Mouse (Mus musculus) stomach, embryonic 14.5 days (tissue): Measurements from ENCODE around the gene Gdap1l1. TPM values are rescaled to one million over a fixed set of nuclear protein-coding genes. Genes with fewer than 3 reads are reported as not detected.

Source experiments
- ATAC-seq: fragments of 200-750 bp; cut with Nextera tagmentation; 2 replicates; pipeline ENCODE4 v1.8.0; 2017; ENCODE audit warnings: low read depth, moderate TSS enrichment; ENCODE audit not compliant: insufficient number of reproducible peaks, insufficient read depth, low FRiP score
- H3K27ac ChIP-seq: fragments of 300-500 bp; sonication (generic); 2 replicates; pipeline ENCODE4 v1.5.1; 2014; ENCODE audit warnings: mild to moderate bottlenecking, low read length, moderate library complexity, mixed read lengths
- H3K27me3 ChIP-seq: fragments of 300-500 bp; sonication (generic); 2 replicates; pipeline ENCODE4 v1.6.1; 2014; ENCODE audit warnings: low read length, control low read depth, mixed read lengths; ENCODE audit not compliant: control insufficient read depth, insufficient read depth
- H3K36me3 ChIP-seq: fragments of 300-500 bp; sonication (generic); 2 replicates; pipeline ENCODE4 v1.6.1; 2014; ENCODE audit warnings: mild to moderate bottlenecking, control low read depth, low read length, moderate library complexity, mixed read lengths; ENCODE audit not compliant: control insufficient read depth, insufficient read depth
- H3K4me1 ChIP-seq: fragments of 300-500 bp; sonication (generic); 2 replicates; pipeline ENCODE4 v1.6.1; 2014; ENCODE audit warnings: low read length, control low read depth, mixed read lengths; ENCODE audit not compliant: control insufficient read depth, insufficient read depth
- H3K4me2 ChIP-seq: fragments of 300-500 bp; sonication (generic); replicated peaks from 2 replicates; pipeline ENCODE4 v1.6.1; 2014; ENCODE audit warnings: low read depth, low read length, control low read depth
- H3K4me3 ChIP-seq: fragments of 300-500 bp; sonication (generic); 2 replicates; pipeline ENCODE4 v1.5.1; 2014; ENCODE audit warnings: low read depth, low read length, control low read depth
- H3K9ac ChIP-seq: fragments of 300-500 bp; sonication (generic); replicated peaks from 2 replicates; pipeline ENCODE4 v1.6.1; 2014; ENCODE audit warnings: low read depth, mild to moderate bottlenecking, control low read depth, low read length, moderate library complexity, mixed read lengths
- H3K9me3 ChIP-seq: fragments of 300-500 bp; sonication (generic); 2 replicates; pipeline ENCODE4 v1.6.1; 2016; ENCODE audit warnings: low read depth, low read length, control low read depth; ENCODE audit not compliant: control insufficient read depth
- WGBS: fragments of 180-500 bp; shearing (Covaris S2); extraction: QIAGEN DNeasy Blood & Tissue Kit; methylation state at CpG from one replicate; pipeline ENCODE4 v1.1.7; 2014; 5-methylcytosine and 5-hydroxymethylcytosine counted together
- polyA plus RNA-seq: library from polyadenylated mRNA; unstranded; fragments of >200 nt; fragmentation: Nextera tagmentation; extraction: Ambion mirVana; gene quantifications from 2 replicates; pipeline ENCODE4 v1.2.1, GENCODE M21; 2014

Gene Gdap1l1
- polyA plus RNA-seq, 1 experiment from 2014 or later, result 8.4 TPM

DNA sequence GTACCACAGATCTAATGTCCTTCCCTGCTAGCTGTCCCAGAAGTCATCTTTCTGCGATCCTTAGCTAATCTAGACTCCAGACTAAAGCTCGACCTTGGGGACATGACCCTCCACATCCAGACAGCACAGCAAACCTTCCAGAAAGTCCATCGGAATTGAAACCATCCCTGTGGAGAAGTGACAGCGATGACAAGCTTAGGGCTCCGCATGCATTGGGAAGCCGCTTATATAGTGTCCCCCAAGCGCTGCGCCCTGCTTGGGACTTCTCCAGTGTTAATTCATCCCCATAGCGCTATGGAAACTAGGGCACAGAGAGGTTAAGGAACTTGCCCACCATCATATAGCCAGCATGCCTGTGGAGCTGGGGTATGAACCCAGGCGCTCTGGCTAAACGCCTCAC lies 24.5 kb downstream of the Gdap1l1 start:
- Histone ChIP-seq H3K36me3 (peaks cover under 1% of the 10 kb centered on the region; the same call in 1 of the 2 replicates), H3K27me3 (no peaks in the 10 kb centered on the region), H3K4me2 (no peak overlapping the region), H3K9me3 (no peaks in the 10 kb centered on the region), H3K4me3 (no peak overlapping the region), H3K9ac (no peak overlapping the region), H3K4me1 (no peaks in the 10 kb centered on the region), H3K27ac (no peak overlapping the region)
- ATAC-seq, result no peak
- WGBS, result 65% methylated on average over 11 of the region's 11 CpGs

DNA sequence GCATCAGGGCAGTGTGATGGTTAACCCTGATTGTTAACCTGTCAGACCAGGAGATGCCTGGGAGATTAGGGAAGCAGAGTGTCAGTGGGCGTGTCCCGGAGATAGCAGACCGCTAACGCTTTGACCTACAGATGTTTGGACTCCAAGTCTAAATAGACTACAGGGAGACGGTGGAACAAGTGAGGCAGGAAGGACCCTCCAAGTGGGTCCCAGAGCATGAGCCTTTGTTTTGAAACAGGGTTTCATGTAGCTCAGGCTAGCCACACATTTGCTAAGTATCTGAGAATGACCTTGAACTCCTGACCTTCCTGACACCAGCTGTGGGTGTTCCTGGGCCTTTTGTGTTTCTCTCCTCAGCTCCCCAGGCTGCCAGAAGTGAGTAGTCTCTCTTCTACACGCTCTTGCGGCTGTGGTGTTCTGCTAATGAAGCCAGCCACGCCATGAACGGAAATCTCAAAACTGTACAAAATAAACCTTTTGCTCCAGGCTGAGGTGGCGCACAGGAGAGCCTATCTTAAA lies 25.0 kb downstream of the Gdap1l1 start:
- Histone ChIP-seq H3K36me3 (peaks cover 6% of the 10 kb centered on the region; the same call in 1 of the 2 replicates), H3K9me3 (no peaks in the 10 kb centered on the region), H3K4me2 (no peak overlapping the region), H3K4me3 (no peak overlapping the region), H3K4me1 (no peaks in the 10 kb centered on the region), H3K27me3 (no peaks in the 10 kb centered on the region), H3K27ac (no peak overlapping the region), H3K9ac (no peak overlapping the region)
- no peak for ATAC-seq
- WGBS, result 46% methylated on average over 10 of the region's 10 CpGs

GRCm38 (mm10) chr2:163463998-163464397 lies 25.7 kb downstream of the Gdap1l1 start:
- Histone ChIP-seq H3K4me1 (no peaks in the 10 kb centered on the region), H3K9ac (no peak overlapping the region)
- whole genome bisulfite sequencing, result 64% methylated on average over 4 of the region's 4 CpGs

DNA sequence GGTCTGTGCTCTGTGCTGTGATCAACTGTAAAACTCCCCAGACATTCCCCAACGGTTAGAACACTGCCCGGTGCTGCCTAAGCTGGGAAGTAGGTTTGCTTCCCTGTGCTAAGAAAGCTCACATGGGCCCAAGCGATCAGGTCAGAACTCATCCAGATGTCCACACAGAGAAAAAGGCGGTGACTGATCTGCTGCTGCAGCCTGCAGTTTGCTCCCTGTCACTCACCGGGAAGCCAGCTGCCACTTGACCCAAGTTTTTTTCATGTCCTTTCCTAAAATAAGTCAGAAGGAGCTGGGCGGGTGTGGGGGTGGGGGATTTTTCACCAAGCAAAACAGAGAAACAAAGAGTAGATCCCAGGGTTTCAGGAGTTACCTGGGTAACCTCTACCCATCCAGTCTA lies 26.3 kb downstream of the Gdap1l1 start:
- Histone ChIP-seq H3K4me3 (no peak overlapping the region), H3K27me3 (no peaks in the 10 kb centered on the region), H3K9me3 (no peaks in the 10 kb centered on the region), H3K4me2 (no peak overlapping the region), H3K9ac (no peak overlapping the region), H3K27ac (no peak overlapping the region), H3K4me1 (no peaks in the 10 kb centered on the region), H3K36me3 (peaks cover 12% of the 10 kb centered on the region; the same call in 1 of the 2 replicates)
- ATAC-seq, result no peak
- 51% methylated on average over 6 of the region's 6 CpGs for WGBS

More at GRCm38 (mm10) chr2:163463998-163464397, 25.7 kb downstream of the Gdap1l1 start:
- Histone ChIP-seq H3K36me3 (peaks cover 10% of the 10 kb centered on the region; the same call in 1 of the 2 replicates), H3K27ac (no peak overlapping the region), H3K27me3 (no peaks in the 10 kb centered on the region), H3K4me3 (no peak overlapping the region), H3K4me2 (no peak overlapping the region), H3K9me3 (no peaks in the 10 kb centered on the region)
- ATAC-seq, result no peak

DNA sequence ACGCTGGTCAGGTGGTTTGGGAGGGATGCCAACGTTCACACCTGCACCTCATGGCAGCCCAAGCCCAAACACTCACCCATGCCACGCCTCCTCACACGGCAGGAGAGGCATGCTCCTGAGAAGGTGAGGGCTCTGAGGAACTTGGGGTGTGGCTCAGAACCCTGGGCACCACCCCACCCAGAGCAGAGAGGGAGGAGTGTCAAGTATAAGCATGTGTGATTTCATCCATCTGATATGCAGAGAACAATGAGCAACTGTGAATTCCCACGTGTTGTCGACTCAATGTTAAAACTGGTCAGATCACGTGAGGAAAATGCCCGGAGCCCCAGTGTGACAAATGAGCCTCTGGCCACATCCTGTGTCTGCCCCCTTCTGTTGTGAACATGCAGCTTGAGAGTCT lies 28.5 kb downstream of the Gdap1l1 start:
- peak; percentile 68 for ATAC-seq
- WGBS, result 51% methylated on average over 8 of the region's 8 CpGs
- no peaks in the 10 kb centered on the region for H3K4me1 ChIP-seq
- H3K36me3 ChIP-seq, result peaks cover 12% of the 10 kb centered on the region; the same call in 1 of the 2 replicates
- H3K27me3 ChIP-seq, result no peaks in the 10 kb centered on the region
- no peak overlapping the region for H3K27ac ChIP-seq
- H3K9ac ChIP-seq, result no peak overlapping the region
- no peak overlapping the region for H3K4me2 ChIP-seq
- no peaks in the 10 kb centered on the region for H3K9me3 ChIP-seq
- H3K4me3 ChIP-seq, result no peak overlapping the region

DNA sequence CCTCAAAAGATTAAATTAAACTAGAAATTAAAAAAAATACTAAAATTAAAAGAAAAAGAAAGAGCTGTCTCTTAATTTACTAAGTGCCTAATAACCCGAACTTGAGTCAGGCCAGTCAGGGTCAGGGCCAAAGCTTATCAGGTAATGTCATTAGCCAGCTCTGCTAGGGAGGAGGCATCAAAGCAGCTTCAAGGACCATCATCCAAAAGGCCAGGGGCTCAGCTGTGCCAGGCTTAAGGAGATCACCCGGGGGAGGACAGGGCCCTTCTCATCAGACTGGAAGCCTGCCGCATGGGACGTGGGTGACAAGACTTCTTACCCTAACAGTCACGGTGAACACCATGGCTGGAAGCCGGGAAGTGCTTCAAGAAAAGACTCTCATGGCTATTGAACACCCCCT lies 29.3 kb downstream of the Gdap1l1 start:
- H3K36me3 ChIP-seq, result peaks cover 12% of the 10 kb centered on the region; the same call in 1 of the 2 replicates
- no peak for ATAC-seq
- H3K9ac ChIP-seq, result no peak overlapping the region
- H3K27ac ChIP-seq, result no peak overlapping the region
- WGBS, result 91% methylated on average over 6 of the region's 6 CpGs
- H3K4me3 ChIP-seq, result no peak overlapping the region
- H3K4me2 ChIP-seq, result no peak overlapping the region
- no peaks in the 10 kb centered on the region for H3K9me3 ChIP-seq
- no peaks in the 10 kb centered on the region for H3K27me3 ChIP-seq
- no peaks in the 10 kb centered on the region for H3K4me1 ChIP-seq

- H3K9ac ChIP-seq, result no peak overlapping the region
- H3K27ac ChIP-seq, result no peak overlapping the region
- no peak overlapping the region for H3K4me3 ChIP-seq
- H3K4me2 ChIP-seq, result no peak overlapping the region
- H3K27me3 ChIP-seq, result no peaks in the 10 kb centered on the region
- H3K36me3 ChIP-seq, result peaks cover 12% of the 10 kb centered on the region; the same call in 1 of the 2 replicates
- 91% methylated on average over 6 of the region's 6 CpGs for WGBS
- no peaks in the 10 kb centered on the region for H3K9me3 ChIP-seq
- no peak for ATAC-seq
- no peaks in the 10 kb centered on the region; the same call in 1 of the 2 replicates for H3K4me1 ChIP-seq
Measured at GRCm38 (mm10) chr2:163468866-163469265, 30.6 kb downstream of the Gdap1l1 start.

- H3K27ac ChIP-seq, result no peak overlapping the region
- no peak overlapping the region for H3K4me2 ChIP-seq
- H3K9me3 ChIP-seq, result no peaks in the 10 kb centered on the region
- H3K36me3 ChIP-seq, result peaks cover 12% of the 10 kb centered on the region; the same call in 1 of the 2 replicates
- no peak for ATAC-seq
- WGBS, result 92% methylated on average over 15 of the region's 15 CpGs
- no peak overlapping the region for H3K9ac ChIP-seq
- H3K4me3 ChIP-seq, result no peak overlapping the region
- H3K4me1 ChIP-seq, result no peaks in the 10 kb centered on the region; the same call in 1 of the 2 replicates
- H3K27me3 ChIP-seq, result no peaks in the 10 kb centered on the region
Measured at GRCm38 (mm10) chr2:163469711-163470110, 31.4 kb downstream of the Gdap1l1 start.

GRCm38 (mm10) chr2:163471136-163471535 lies 32.9 kb downstream of the Gdap1l1 start:
- no peak for ATAC-seq
- H3K4me2 ChIP-seq, result peak overlapping the region; percentile 74
- H3K9ac ChIP-seq, result no peak overlapping the region
- no peak overlapping the region for H3K4me3 ChIP-seq
- H3K36me3 ChIP-seq, result peaks cover 12% of the 10 kb centered on the region; the same call in 1 of the 2 replicates
- H3K27ac ChIP-seq, result no peak overlapping the region
- H3K9me3 ChIP-seq, result no peaks in the 10 kb centered on the region
- no peaks in the 10 kb centered on the region; the same call in 1 of the 2 replicates for H3K4me1 ChIP-seq
- 62% methylated on average over 3 of the region's 3 CpGs for WGBS
- no peaks in the 10 kb centered on the region for H3K27me3 ChIP-seq
